Mouse (Mus musculus) ES-Bruce4 (cell line): ENCODE measurements around the gene Tcte1. TPM values are rescaled to one million over a fixed set of nuclear protein-coding genes. Genes with fewer than 3 reads are reported as not detected.

Source experiments
- H3K27ac ChIP-seq: 2 replicates; pipeline ENCODE4 v1.5.1; 2012; ENCODE audit warnings: low read length, inconsistent platforms; ENCODE audit not compliant: insufficient read depth
- H3K27me3 ChIP-seq: 2 replicates; pipeline ENCODE4 v1.6.1; 2012; ENCODE audit warnings: mild to moderate bottlenecking, low read length, inconsistent platforms; ENCODE audit not compliant: control insufficient read depth, poor library complexity, insufficient read depth, severe bottlenecking
- H3K36me3 ChIP-seq: 2 replicates; pipeline ENCODE4 v1.6.1; 2012; ENCODE audit warnings: inconsistent platforms, mild to moderate bottlenecking, low read length, moderate library complexity; ENCODE audit not compliant: control insufficient read depth, poor library complexity, insufficient read depth, severe bottlenecking
- H3K4me1 ChIP-seq: one replicate; pipeline ENCODE4 v1.8.1; 2011; ENCODE audit warnings: low read length; ENCODE audit not compliant: control insufficient read depth, insufficient read depth
- H3K4me3 ChIP-seq: 2 replicates; pipeline ENCODE4 v1.5.1; 2011; ENCODE audit warnings: low read depth, mild to moderate bottlenecking, low read length
- H3K9ac ChIP-seq: 2 replicates; pipeline ENCODE4 v1.6.1; 2012; ENCODE audit warnings: low read depth, mild to moderate bottlenecking, inconsistent platforms; ENCODE audit not compliant: poor library complexity, severe bottlenecking
- H3K9me3 ChIP-seq: replicated peaks from 2 replicates; pipeline ENCODE4 v1.6.1; 2012; ENCODE audit warnings: mild to moderate bottlenecking, low read length, inconsistent platforms; ENCODE audit not compliant: control insufficient read depth, poor library complexity, insufficient read depth, severe bottlenecking
- CTCF ChIP-seq: IDR thresholded peaks from one replicate; pipeline ENCODE4 v1.8.1; 2011; ENCODE audit warnings: low read depth, low read length
- EP300 ChIP-seq: IDR thresholded peaks from 2 replicates; pipeline ENCODE4 v1.6.1; 2011; ENCODE audit warnings: low read depth, low read length; ENCODE audit not compliant: insufficient read depth
- POLR2A ChIP-seq: IDR thresholded peaks from one replicate; pipeline ENCODE4 v1.8.1; 2011; ENCODE audit warnings: low read length; ENCODE audit not compliant: insufficient read depth
- polyA plus RNA-seq: library from polyadenylated mRNA; stranded (reverse); fragments of >200 nt; gene quantifications from 2 replicates; pipeline ENCODE4 v1.2.4, GENCODE M21; 2011; ENCODE audit warnings: low read depth; ENCODE audit not compliant: missing spikeins, insufficient read depth, insufficient read length

The Tcte1 gene
- polyA plus RNA-seq, 1 experiment: not detected

DNA sequence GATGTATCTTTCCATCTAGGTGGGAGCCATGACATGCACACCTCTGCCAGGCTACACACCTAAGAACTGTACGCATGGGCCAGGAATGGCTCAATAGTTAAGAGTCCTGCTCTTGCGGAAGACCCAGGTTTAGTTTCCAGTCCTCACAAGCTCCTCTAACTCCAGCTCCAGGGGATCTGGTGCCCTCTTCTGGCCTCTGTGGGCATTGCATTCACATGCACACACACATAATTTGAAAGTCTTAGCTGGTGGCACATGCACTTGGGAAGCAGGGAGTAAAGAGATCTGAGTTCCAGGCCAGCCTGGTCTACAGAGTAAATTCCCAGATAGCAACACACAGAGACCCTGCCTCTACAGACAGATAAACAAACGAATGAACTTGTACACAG lies 63.2 kb downstream of the Tcte1 start:
- peaks cover 36% of the 10 kb centered on the region for H3K36me3 ChIP-seq
- no peak for TF ChIP-seq EP300
- TF ChIP-seq POLR2A: no peak
- TF ChIP-seq CTCF: peak; percentile 75
- no peaks in the 10 kb centered on the region for H3K27me3 ChIP-seq
- H3K9ac ChIP-seq: no peak overlapping the region
- 0 out of 2 replicates have a peak overlapping the region, but pooled peaks have one; percentile 40 for H3K27ac ChIP-seq
- peaks cover 3% of the 10 kb centered on the region for H3K4me1 ChIP-seq
- H3K9me3 ChIP-seq: no peaks in the 10 kb centered on the region
- no peak overlapping the region for H3K4me3 ChIP-seq

DNA sequence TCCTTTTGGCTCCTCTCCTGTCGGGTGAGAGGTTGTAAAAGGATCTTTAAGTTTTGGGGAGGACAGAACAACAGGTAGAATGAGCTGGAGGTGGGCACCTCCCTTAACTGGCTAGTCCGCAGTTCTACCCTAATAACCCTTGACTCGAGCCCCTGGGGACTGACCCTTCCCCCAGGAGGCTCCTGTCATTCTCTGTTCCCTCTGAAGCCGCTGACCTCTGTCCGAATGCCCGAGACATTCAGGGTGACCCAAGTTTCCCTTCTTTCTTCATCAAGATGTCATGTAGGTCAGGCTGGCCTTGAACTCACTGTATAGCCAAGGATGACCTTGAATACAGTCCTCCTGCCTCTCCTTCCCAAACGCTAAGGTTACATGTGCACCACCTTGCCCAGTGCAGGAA lies 65.1 kb downstream of the Tcte1 start:
- Histone ChIP-seq H3K4me3 (no peak overlapping the region), H3K36me3 (peaks cover 36% of the 10 kb centered on the region), H3K9ac (no peak overlapping the region), H3K27ac (no peak overlapping the region), H3K27me3 (no peaks in the 10 kb centered on the region), H3K4me1 (peaks cover 3% of the 10 kb centered on the region), H3K9me3 (no peaks in the 10 kb centered on the region)
- TF ChIP-seq POLR2A (no peak), CTCF (no peak), EP300 (no peak)

- peaks cover 36% of the 10 kb centered on the region for H3K36me3 ChIP-seq
- no peak overlapping the region for H3K27ac ChIP-seq
- no peak overlapping the region for H3K9ac ChIP-seq
- TF ChIP-seq CTCF (no peak), EP300 (no peak), POLR2A (no peak)
- H3K4me3 ChIP-seq: no peak overlapping the region
- peaks cover 3% of the 10 kb centered on the region for H3K4me1 ChIP-seq
- H3K9me3 ChIP-seq: no peaks in the 10 kb centered on the region
- no peaks in the 10 kb centered on the region for H3K27me3 ChIP-seq
Measured at GRCm38 (mm10) chr17:45589236-45589635, 66.0 kb downstream of the Tcte1 start.

GRCm38 (mm10) chr17:45589844-45590243 lies 66.6 kb downstream of the Tcte1 start:
- Histone ChIP-seq H3K4me3 (no peak overlapping the region), H3K9ac (no peak overlapping the region), H3K4me1 (peaks cover 3% of the 10 kb centered on the region), H3K9me3 (no peaks in the 10 kb centered on the region), H3K27me3 (no peaks in the 10 kb centered on the region), H3K36me3 (peaks cover 36% of the 10 kb centered on the region), H3K27ac (no peak overlapping the region)
- no peak for TF ChIP-seq CTCF

DNA sequence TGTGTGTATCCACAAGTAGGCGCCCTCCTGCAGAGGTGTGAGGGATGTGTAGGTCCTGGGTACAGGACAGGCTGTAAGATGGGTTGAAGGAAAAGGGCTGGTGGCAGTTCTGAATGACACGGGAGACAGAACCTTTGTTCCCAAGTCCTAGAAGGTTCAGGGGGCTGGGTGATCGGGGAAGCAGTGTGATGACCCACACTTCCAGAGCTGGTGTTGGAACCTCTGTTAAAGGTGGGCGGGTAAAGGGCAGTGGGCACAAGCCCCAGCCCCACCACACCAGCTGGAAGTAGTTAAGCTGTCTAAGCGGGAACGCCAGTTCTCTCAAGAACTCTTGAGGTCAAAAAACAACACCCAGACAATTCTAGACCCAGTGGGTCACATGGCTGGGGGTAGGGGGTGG lies 67.2 kb downstream of the Tcte1 start:
- peaks cover 36% of the 10 kb centered on the region for H3K36me3 ChIP-seq
- H3K27ac ChIP-seq: no peak overlapping the region

GRCm38 (mm10) chr17:45591701-45592605 lies 68.7 kb downstream of the Tcte1 start:
- 0 out of 2 replicates have a peak overlapping the region, but pooled peaks have one; percentile 16 for H3K27ac ChIP-seq
- no peaks in the 10 kb centered on the region for H3K27me3 ChIP-seq
- H3K36me3 ChIP-seq: peaks cover 32% of the 10 kb centered on the region
- H3K9ac ChIP-seq: peak overlapping the region; percentile 75; the same call in 1 of the 2 replicates
- H3K9me3 ChIP-seq: no peaks in the 10 kb centered on the region
- peaks cover 3% of the 10 kb centered on the region for H3K4me1 ChIP-seq
- peak; percentile 72 for TF ChIP-seq EP300
- TF ChIP-seq CTCF: no peak
- peak overlapping the region; percentile 40 for H3K4me3 ChIP-seq

More for the DNA sequence above, 67.2 kb downstream of the Tcte1 start:
- peaks cover 3% of the 10 kb centered on the region for H3K4me1 ChIP-seq
- H3K4me3 ChIP-seq: no peak overlapping the region
- H3K9me3 ChIP-seq: no peaks in the 10 kb centered on the region
- H3K9ac ChIP-seq: no peak overlapping the region
- TF ChIP-seq EP300: no peak
- TF ChIP-seq CTCF: no peak
- no peak for TF ChIP-seq POLR2A
- no peaks in the 10 kb centered on the region for H3K27me3 ChIP-seq

Other genes starting within 250 kb of the Tcte1 start
- 135 and 137 TPM in 2 replicates for gene Cdc5l, start 89.7 kb upstream of the Tcte1 start, polyA plus RNA-seq
- 3.0 and 3.2 TPM in 2 replicates for gene Spats1, start 48.0 kb upstream of the Tcte1 start, polyA plus RNA-seq
- gene Aars2, start 16.6 kb upstream of the Tcte1 start, polyA plus RNA-seq: 18.1 and 19.0 TPM in 2 replicates
- gene Tmem151b, start 26.2 kb downstream of the Tcte1 start, polyA plus RNA-seq: 1.5 and 1.8 TPM in 2 replicates
- gene Nfkbie, start 32.3 kb downstream of the Tcte1 start, polyA plus RNA-seq: 2.7 and 3.0 TPM in 2 replicates
- gene Slc35b2, start 40.4 kb downstream of the Tcte1 start, polyA plus RNA-seq: 28.2 and 31.7 TPM in 2 replicates
- gene Hsp90ab1, start 49.8 kb downstream of the Tcte1 start, polyA plus RNA-seq: 3,626 and 3,708 TPM in 2 replicates
- gene Slc29a1, start 76.2 kb downstream of the Tcte1 start, polyA plus RNA-seq: 132 and 134 TPM in 2 replicates
- gene Mymx, start 78.7 kb downstream of the Tcte1 start, polyA plus RNA-seq: 19.2 and 22.6 TPM in 2 replicates
- 1.4 and 1.9 TPM in 2 replicates for gene Capn11, start 135.9 kb downstream of the Tcte1 start, polyA plus RNA-seq
- 31.8 and 42.7 TPM in 2 replicates for gene Mrpl14, start 162.9 kb downstream of the Tcte1 start, polyA plus RNA-seq
- gene Tmem63b, start 163.5 kb downstream of the Tcte1 start, polyA plus RNA-seq: 112 and 129 TPM in 2 replicates
- not detected in 2 replicates for gene 1600014C23Rik, start 210.4 kb downstream of the Tcte1 start, polyA plus RNA-seq